Mouse (Mus musculus): Measurements from ENCODE around the gene Vmn1r198.
"Not testable (repeated sequence)": the region's sequence is repeated elsewhere in the genome, so short reads cannot be mapped to it uniquely, and the experiment has no call there.

Vmn1r198 gene

GRCm38 (mm10) chr13:22350064-22350463 lies at the start of gene Vmn1r198:
Vmn1r198 (plus strand) TSS chr13:22350364.
- no peak for DNase-seq

GRCm38 (mm10) chr13:22308075-22308474 lies 42.1 kb upstream of the Vmn1r198 start:
- DNase-seq = not testable (repeated sequence)

- no peak for DNase-seq
Measured at GRCm38 (mm10) chr13:22315361-22315760, 34.8 kb upstream of the Vmn1r198 start.

- no peak for DNase-seq
Measured at GRCm38 (mm10) chr13:22317366-22317765, 32.8 kb upstream of the Vmn1r198 start.

GRCm38 (mm10) chr13:22320091-22320490 lies 30.1 kb upstream of the Vmn1r198 start:
- DNase-seq = no peak

GRCm38 (mm10) chr13:22324289-22324688 lies 25.9 kb upstream of the Vmn1r198 start, which contains the start of gene Vmn1r197:
Vmn1r197 (plus strand) TSS chr13:22324589.
- no peak for DNase-seq

- DNase-seq = no peak
Measured at GRCm38 (mm10) chr13:22333269-22333668, 16.9 kb upstream of the Vmn1r198 start.

GRCm38 (mm10) chr13:22335565-22335964 lies 14.6 kb upstream of the Vmn1r198 start:
- no peak for DNase-seq

- no peak for DNase-seq
Measured at GRCm38 (mm10) chr13:22350813-22351212, 649 bp downstream of the Vmn1r198 start.

GRCm38 (mm10) chr13:22379518-22379917 lies 29.4 kb downstream of the Vmn1r198 start, which contains the start of gene Vmn1r199:
Vmn1r199 (plus strand) TSS chr13:22379818.
- no peak for DNase-seq

GRCm38 (mm10) chr13:22381128-22381527 lies 31.0 kb downstream of the Vmn1r198 start:
- not testable (repeated sequence) for DNase-seq

- DNase-seq = no peak
Measured at GRCm38 (mm10) chr13:22383401-22383800, 33.2 kb downstream of the Vmn1r198 start.

- no peak for DNase-seq
Measured at GRCm38 (mm10) chr13:22387050-22387449, 36.9 kb downstream of the Vmn1r198 start.

GRCm38 (mm10) chr13:22390073-22390472 lies 39.9 kb downstream of the Vmn1r198 start, which contains the start of gene Vmn1r200:
Vmn1r200 (plus strand) TSS chr13:22390373.
- no peak for DNase-seq

GRCm38 (mm10) chr13:22402978-22403377 lies 52.8 kb downstream of the Vmn1r198 start:
- DNase-seq = no peak

Data from lung, postnatal 14 days (tissue).